Mouse (Mus musculus): ENCODE results near the gene Zfp771. TPM values are rescaled to one million over a fixed set of nuclear protein-coding genes. Genes with fewer than 3 reads are reported as not detected.

The Zfp771 gene
- polyA plus RNA-seq, 1 experiment from 2014 or later = 27.3 TPM

- ATAC-seq (ENCODE audit: low FRiP score, low TSS enrichment) = peak; percentile 58
- DNase-seq (ENCODE audit: low spot score) = peak; percentile 72
- Histone ChIP-seq H3K36me3 (ENCODE audit: control insufficient read depth, insufficient read depth, low read length) (no peaks in the 10 kb centered on the region), H3K4me2 (replicated peaks; ENCODE audit: low read depth) (peak overlapping the region; percentile 60), H3K27me3 (ENCODE audit: control insufficient read depth, insufficient read depth, low read length) (no peaks in the 10 kb centered on the region), H3K4me1 (replicated peaks; ENCODE audit: control insufficient read depth, insufficient read depth) (no peaks in the 10 kb centered on the region), H3K9me3 (ENCODE audit: control insufficient read depth, low read length) (no peaks in the 10 kb centered on the region), H3K4me3 (ENCODE audit: low read depth, low read length) (peak overlapping the region; percentile 30), H3K27ac (replicated peaks) (no peak overlapping the region), H3K9ac (ENCODE audit: low read length) (peak overlapping the region; percentile 48)
- TF ChIP-seq CTCF (IDR thresholded peaks at IDR 0.05; ENCODE audit: low read depth) (peak; percentile 92), EP300 (optimal IDR thresholded peaks at IDR 0.05) (no peak)
- 26% methylated on average over 33 of the region's 33 CpGs for WGBS
Observed at GRCm38 (mm10) chr7:127214981-127215871, 28.8 kb upstream of the Zfp771 start.

DNA sequence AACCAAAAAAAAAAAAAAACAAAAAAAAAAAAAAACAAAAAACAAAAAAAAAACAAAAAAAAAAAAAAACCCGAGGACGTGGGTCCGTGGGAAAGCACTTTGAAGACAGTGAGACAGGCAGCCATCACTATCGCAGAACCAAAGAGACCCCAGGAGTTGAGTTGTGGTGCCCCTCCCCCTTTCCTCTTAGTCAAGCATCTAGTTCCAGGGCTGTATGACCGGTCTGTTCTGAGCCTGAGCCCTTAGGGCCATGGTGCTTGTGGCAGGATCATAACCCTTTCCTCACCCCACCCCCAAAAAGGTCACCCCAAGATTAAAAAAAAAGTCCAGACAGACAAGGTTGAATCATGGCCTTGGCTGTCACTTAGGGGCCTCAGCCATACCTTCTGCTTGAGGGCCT is 27.8 kb upstream of the Zfp771 start:
- ATAC-seq (ENCODE audit: low FRiP score, low TSS enrichment) (no peak), DNase-seq (ENCODE audit: low spot score) (no peak)
- WGBS = 84% methylated on average over 5 of the region's 5 CpGs

DNA sequence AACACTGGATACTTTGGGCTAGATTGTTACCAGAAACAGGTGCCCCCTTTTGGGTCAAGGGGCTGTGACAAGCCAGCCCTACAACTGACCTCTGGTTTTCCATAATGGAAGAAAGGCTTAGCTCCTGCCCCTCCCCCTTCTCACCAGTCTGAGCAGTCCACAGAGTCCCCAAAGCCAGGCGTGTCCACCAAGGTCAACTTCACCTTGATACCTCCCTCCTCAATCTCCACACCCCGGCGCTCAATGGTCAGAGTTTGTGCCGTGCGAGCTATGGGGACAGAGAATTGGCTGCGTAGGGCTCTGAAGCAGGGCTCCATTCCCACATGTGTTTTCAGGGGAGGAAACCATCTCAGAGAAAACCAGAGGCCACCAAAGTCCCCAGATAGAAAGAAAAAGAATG is 26.6 kb upstream of the Zfp771 start:
- ATAC-seq (ENCODE audit: low FRiP score, low TSS enrichment) = no peak
- H3K4me3 ChIP-seq (ENCODE audit: low read depth, low read length) = no peak overlapping the region
- H3K4me2 ChIP-seq (replicated peaks; ENCODE audit: low read depth) = no peak overlapping the region
- WGBS = 66% methylated on average over 6 of the region's 6 CpGs
- no peaks in the 10 kb centered on the region for H3K27me3 ChIP-seq (ENCODE audit: control insufficient read depth, insufficient read depth, low read length)
- H3K9me3 ChIP-seq (ENCODE audit: control insufficient read depth, low read length) = no peaks in the 10 kb centered on the region
- TF ChIP-seq CTCF (IDR thresholded peaks at IDR 0.05; ENCODE audit: low read depth) (no peak), EP300 (optimal IDR thresholded peaks at IDR 0.05) (no peak)
- H3K27ac ChIP-seq (replicated peaks) = no peak overlapping the region
- no peak overlapping the region for H3K9ac ChIP-seq (ENCODE audit: low read length)
- no peak for DNase-seq (ENCODE audit: low spot score)
- H3K36me3 ChIP-seq (ENCODE audit: control insufficient read depth, insufficient read depth, low read length) = no peaks in the 10 kb centered on the region
- no peaks in the 10 kb centered on the region for H3K4me1 ChIP-seq (replicated peaks; ENCODE audit: control insufficient read depth, insufficient read depth)

More for the DNA sequence above, 27.8 kb upstream of the Zfp771 start:
- no peaks in the 10 kb centered on the region for H3K4me1 ChIP-seq (replicated peaks; ENCODE audit: control insufficient read depth, insufficient read depth)
- no peak overlapping the region for H3K4me2 ChIP-seq (replicated peaks; ENCODE audit: low read depth)
- TF ChIP-seq CTCF (IDR thresholded peaks at IDR 0.05; ENCODE audit: low read depth) (no peak), EP300 (optimal IDR thresholded peaks at IDR 0.05) (no peak)
- no peak overlapping the region for H3K27ac ChIP-seq (replicated peaks)
- H3K9ac ChIP-seq (ENCODE audit: low read length) = no peak overlapping the region
- H3K9me3 ChIP-seq (ENCODE audit: control insufficient read depth, low read length) = no peaks in the 10 kb centered on the region
- no peak overlapping the region for H3K4me3 ChIP-seq (ENCODE audit: low read depth, low read length)
- no peaks in the 10 kb centered on the region for H3K36me3 ChIP-seq (ENCODE audit: control insufficient read depth, insufficient read depth, low read length)
- H3K27me3 ChIP-seq (ENCODE audit: control insufficient read depth, insufficient read depth, low read length) = no peaks in the 10 kb centered on the region

DNA sequence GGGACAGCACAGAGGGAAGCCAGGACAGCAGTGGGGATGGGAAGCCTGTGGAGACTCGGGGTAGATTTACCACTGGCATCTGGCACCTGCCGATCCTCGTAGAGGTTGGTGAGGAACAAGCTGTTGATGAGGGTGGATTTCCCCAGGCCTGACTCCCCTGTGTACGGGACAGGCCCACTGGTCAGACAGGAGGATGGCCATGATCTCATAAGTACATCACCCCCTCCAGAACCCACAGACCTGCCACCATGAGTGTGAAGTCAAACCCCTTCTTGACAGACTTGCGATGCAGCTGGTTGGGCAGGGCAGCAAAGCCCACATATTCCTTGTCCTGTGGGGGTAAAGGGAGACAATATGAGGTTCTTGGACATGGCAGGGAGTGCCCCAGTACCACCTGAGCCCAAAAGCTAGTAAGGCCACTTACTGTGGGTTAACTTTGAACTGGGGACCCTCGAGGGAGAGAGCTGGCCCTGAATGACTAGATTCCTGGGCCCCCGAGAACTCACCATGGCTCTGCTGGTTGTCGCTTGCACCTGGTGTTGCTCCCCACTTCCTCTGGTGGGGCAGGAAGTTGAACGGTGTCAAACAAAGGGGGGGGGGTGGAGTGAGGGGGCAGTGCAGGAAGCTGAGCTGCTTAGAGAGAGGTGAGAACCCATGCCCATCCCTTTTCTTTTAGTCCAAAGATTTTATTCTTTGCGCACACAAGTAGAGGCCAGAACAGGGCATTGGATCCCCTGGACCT is 26.0 kb upstream of the Zfp771 start:
- H3K4me3 ChIP-seq (ENCODE audit: low read depth, low read length) = no peak overlapping the region
- H3K4me2 ChIP-seq (replicated peaks; ENCODE audit: low read depth) = no peak overlapping the region
- H3K9ac ChIP-seq (ENCODE audit: low read length) = no peak overlapping the region
- 65% methylated on average over 10 of the region's 10 CpGs for WGBS
- no peaks in the 10 kb centered on the region for H3K27me3 ChIP-seq (ENCODE audit: control insufficient read depth, insufficient read depth, low read length)
- no peak overlapping the region for H3K27ac ChIP-seq (replicated peaks)
- ATAC-seq (ENCODE audit: low FRiP score, low TSS enrichment) (no peak), DNase-seq (ENCODE audit: low spot score) (no peak)
- TF ChIP-seq CTCF (IDR thresholded peaks at IDR 0.05; ENCODE audit: low read depth) (no peak), EP300 (optimal IDR thresholded peaks at IDR 0.05) (no peak)
- H3K36me3 ChIP-seq (ENCODE audit: control insufficient read depth, insufficient read depth, low read length) = no peaks in the 10 kb centered on the region
- no peaks in the 10 kb centered on the region for H3K4me1 ChIP-seq (replicated peaks; ENCODE audit: control insufficient read depth, insufficient read depth)
- H3K9me3 ChIP-seq (ENCODE audit: control insufficient read depth, low read length) = no peaks in the 10 kb centered on the region

GRCm38 (mm10) chr7:127218670-127219069 is 25.4 kb upstream of the Zfp771 start:
- 91% methylated on average over 4 of the region's 4 CpGs for WGBS
- Histone ChIP-seq H3K9me3 (ENCODE audit: control insufficient read depth, low read length) (no peaks in the 10 kb centered on the region), H3K4me3 (ENCODE audit: low read depth, low read length) (no peak overlapping the region), H3K4me1 (replicated peaks; ENCODE audit: control insufficient read depth, insufficient read depth) (no peaks in the 10 kb centered on the region), H3K4me2 (replicated peaks; ENCODE audit: low read depth) (no peak overlapping the region), H3K27me3 (ENCODE audit: control insufficient read depth, insufficient read depth, low read length) (no peaks in the 10 kb centered on the region), H3K9ac (ENCODE audit: low read length) (no peak overlapping the region), H3K27ac (replicated peaks) (no peak overlapping the region), H3K36me3 (ENCODE audit: control insufficient read depth, insufficient read depth, low read length) (no peaks in the 10 kb centered on the region)
- no peak for DNase-seq (ENCODE audit: low spot score)
- no peak for ATAC-seq (ENCODE audit: low FRiP score, low TSS enrichment)
- TF ChIP-seq CTCF (IDR thresholded peaks at IDR 0.05; ENCODE audit: low read depth) (no peak), EP300 (optimal IDR thresholded peaks at IDR 0.05) (no peak)

DNA sequence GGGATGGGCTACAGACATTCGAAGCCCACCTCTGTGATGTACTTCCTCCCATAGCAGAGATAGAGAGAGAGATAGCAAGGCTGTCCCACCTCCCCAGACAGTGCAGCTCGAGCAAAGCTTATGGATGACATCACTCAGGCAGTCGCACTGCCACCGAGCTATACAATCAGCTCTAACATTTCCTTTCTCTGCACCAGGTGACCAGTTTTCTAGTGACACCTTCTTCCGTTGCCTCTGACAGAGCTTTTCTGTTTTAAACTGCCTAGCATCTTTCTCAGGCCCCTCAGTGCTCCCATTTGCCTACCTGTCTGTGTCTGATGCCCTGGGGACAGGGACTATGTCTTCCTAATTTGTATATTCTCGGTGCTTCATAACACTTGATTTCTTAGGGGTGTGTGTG is 23.6 kb upstream of the Zfp771 start:
- 71% methylated on average over 6 of the region's 6 CpGs for WGBS
- DNase-seq (ENCODE audit: low spot score) (no peak), ATAC-seq (ENCODE audit: low FRiP score, low TSS enrichment) (no peak)
- Histone ChIP-seq H3K4me1 (replicated peaks; ENCODE audit: control insufficient read depth, insufficient read depth) (no peaks in the 10 kb centered on the region), H3K9me3 (ENCODE audit: control insufficient read depth, low read length) (no peaks in the 10 kb centered on the region), H3K27ac (replicated peaks) (no peak overlapping the region), H3K4me3 (ENCODE audit: low read depth, low read length) (no peak overlapping the region), H3K27me3 (ENCODE audit: control insufficient read depth, insufficient read depth, low read length) (no peaks in the 10 kb centered on the region), H3K9ac (ENCODE audit: low read length) (no peak overlapping the region), H3K36me3 (ENCODE audit: control insufficient read depth, insufficient read depth, low read length) (no peaks in the 10 kb centered on the region), H3K4me2 (replicated peaks; ENCODE audit: low read depth) (no peak overlapping the region)
- no peak for TF ChIP-seq EP300 (optimal IDR thresholded peaks at IDR 0.05)
- TF ChIP-seq CTCF (IDR thresholded peaks at IDR 0.05; ENCODE audit: low read depth) = no peak

Measured in stomach, postnatal 0 days (tissue).